Mouse (Mus musculus): ENCODE measurements around the gene Nfib.
A peak's percentile ranks its signal among the peaks of the same experiment; 100 is the strongest.

Gene Nfib

DNA sequence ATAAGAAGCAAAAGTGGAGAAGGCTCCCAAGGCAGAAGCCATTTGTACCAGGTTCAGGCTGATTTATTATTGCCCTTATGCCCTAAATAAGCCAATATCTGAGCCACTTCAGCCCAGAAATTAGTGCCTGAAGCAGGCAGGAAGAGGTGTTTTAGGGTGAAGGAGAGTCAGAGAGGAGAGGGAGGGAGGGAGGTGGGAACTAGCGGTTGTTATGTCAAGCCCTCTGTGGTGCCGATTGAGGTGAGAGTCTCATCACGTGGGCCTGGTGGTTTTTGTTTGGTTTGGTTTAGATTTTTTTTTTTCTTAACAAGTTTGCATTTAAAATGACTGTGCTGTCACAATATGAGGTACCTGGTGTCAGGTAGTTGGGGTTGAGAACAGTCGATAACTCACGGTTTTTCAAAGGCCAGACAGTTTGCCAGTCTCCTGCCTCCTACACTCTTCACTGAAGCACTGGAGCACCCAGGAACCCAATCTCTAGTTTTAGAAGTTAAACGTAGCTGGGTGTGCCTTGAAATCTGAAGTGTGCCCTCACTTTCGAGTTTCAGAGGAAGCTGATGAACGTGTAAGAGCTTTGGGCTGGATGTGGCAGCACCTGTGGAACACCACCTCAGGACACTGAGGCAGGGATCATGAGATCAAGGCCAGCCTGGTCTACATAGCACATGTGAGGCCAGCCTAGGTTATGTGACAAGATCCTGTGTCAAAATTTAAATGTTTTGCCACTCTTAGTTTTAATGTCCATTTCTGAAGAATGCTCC lies 81.1 kb downstream of the Nfib start:
- no peak for DNase-seq (ENCODE audit: low read depth, low spot score)

GRCm38 (mm10) chr4:82623835-82624234 lies 81.7 kb downstream of the Nfib start:
- DNase-seq (ENCODE audit: low read depth, low spot score) = no peak

DNA sequence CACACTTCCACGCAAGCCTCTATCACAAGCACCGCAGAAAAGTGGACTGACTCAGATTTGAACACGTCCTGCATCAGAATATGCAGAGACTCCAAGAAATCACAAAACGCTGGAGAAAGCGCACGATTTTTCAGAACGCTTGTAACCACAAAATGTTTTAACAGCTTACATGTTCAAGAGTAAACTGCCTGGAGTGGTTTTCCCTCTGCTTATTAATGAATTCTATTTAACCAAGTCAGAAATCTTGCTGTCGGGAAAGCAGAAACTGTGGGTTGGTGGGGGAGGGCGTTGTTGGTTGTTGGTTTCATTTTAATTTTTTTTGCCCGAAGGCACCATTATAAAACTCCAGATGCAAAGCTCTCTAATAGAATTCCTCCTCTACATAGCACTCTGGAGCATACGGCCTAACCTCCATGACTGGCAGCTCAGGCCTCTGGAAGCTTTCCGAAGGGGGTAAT lies 82.4 kb downstream of the Nfib start:
- no peak for DNase-seq (ENCODE audit: low read depth, low spot score)

DNA sequence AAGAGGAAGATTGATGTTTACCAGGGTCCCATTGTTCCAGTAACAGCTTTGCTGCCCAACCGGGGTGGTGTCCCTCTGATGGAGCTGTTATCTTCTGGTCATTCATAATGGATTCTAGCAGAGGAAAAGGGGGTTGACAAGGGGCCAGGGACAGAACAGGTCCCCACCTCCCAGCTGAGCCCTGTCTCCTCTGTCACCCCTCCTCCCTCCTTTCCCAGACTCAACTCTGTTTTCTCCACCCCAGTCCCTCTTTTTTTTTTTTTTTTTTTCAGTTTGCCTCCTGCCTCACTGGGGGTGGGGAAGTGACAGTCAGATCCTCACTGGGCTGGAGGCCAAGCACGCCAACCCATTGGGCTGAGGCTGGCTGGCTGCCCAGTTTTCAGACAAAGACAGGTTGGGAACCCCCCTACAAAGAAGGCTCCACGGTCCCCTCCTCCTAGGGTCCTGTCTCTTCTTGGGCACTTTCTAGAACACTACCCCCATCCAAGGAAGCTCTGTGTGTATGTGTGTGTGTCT lies 83.2 kb downstream of the Nfib start:
- DNase-seq (ENCODE audit: low read depth, low spot score) = no peak

- no peak for DNase-seq (ENCODE audit: low read depth, low spot score)
Measured at GRCm38 (mm10) chr4:82619539-82619941, 86.0 kb downstream of the Nfib start.

- DNase-seq (ENCODE audit: low read depth, low spot score) = no peak
Measured at GRCm38 (mm10) chr4:82619003-82619402, 86.5 kb downstream of the Nfib start.

DNA sequence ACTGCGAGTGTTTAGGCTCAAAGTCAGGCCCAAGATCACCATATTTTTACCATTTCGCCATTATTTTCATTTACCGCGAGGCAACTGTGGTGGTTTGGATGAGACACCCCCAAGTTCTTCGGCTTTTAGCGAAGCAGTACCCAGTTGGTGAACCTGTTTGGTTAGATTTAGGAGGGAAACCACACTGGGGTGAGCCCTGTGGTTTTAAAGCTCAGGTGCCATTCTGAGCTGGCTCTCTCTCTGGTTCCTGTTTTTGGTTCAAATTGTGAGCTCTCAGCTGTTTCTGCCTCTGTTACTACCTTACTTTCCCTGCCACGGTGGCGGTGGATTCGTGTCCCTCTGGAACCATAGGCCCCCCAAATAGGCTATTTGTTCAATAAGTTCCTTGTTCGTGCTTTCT lies 88.3 kb downstream of the Nfib start:
- DNase-seq (ENCODE audit: low read depth, low spot score) = no peak

DNA sequence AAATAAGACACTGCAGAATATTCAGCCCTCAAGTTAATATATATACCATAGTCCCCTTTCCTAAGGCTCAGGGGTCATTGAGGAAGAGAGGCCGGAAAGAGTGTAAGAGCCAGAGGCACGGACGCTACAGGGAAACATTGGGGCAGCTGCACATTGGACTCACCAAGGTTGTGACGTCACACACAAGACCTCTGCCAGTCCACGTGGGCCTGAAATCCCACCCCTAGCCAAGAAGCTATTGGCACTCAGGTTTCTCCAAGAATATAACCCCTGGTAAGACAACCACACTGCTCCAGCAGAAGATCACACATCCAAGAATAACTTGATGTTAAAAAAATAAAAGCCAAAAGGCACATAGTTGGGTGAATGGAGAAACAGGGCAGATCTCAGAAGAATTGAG lies 89.8 kb downstream of the Nfib start:
- DNase-seq (ENCODE audit: low read depth, low spot score) = no peak

- no peak for DNase-seq (ENCODE audit: low read depth, low spot score)
Measured at GRCm38 (mm10) chr4:82614466-82614805, 91.1 kb downstream of the Nfib start.

GRCm38 (mm10) chr4:82613606-82614465 lies 91.7 kb downstream of the Nfib start:
- peak; percentile 56 for DNase-seq (ENCODE audit: low read depth, low spot score)

- DNase-seq (ENCODE audit: low read depth, low spot score) = no peak
Measured at GRCm38 (mm10) chr4:82609676-82610075, 95.9 kb downstream of the Nfib start.

DNA sequence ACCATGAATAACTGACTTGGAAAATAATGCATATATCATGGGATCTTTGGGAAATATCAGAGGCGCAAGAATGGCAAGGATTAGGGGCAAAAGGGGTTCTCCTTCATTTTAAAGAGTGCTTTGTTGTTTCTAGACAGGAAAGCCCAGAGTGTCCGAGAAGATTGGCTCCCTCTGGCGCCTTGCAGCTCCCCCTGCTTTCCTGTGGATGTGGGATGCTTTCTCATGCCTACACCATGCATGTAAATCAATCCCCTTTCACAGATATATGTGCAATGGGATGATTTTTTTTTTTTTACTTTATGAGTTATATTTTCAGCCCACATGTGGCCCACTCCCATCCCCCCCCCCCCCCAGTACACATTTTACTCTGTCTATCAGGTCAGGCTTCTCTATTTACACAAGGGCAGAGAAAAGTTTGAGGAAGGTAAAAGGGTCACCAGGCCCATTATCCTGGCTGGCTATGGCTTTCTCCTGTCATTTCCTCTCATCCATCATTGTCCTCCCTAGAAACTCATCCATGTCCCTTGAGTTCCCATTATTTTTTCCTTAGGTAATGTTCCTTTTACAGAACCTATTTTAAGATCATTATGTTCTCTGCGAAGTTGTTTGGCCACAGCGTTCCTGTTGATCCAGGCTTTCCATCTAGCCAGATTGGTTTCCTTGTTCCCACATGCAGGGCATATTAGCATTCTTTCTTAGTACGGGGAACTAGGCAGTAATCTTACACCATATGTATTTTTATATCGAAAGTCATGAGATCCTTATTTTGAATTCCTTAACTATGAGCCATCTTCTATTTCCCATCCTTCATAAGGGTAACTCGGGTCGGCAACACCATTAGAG lies 96.6 kb downstream of the Nfib start:
- no peak for DNase-seq (ENCODE audit: low read depth, low spot score)

DNA sequence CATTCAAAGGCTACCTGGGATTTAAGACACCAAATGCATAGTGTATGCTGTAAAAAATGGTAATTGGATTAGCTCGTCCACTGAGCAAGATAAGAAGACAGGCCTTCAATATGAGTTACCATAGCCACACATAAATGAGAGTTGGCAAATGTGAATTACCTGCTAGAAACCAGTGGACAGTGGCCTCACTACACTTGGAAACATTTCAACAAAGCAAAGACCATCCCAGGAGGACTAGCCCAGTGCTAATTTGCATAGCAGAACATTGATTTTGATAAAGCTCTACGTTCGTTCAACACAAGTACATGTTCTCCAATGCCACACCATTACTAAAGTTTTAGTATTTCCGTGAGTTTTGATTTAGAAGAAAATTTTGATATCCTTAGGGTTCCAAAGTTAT lies 98.3 kb downstream of the Nfib start:
- no peak for DNase-seq (ENCODE audit: low read depth, low spot score)

- no peak for DNase-seq (ENCODE audit: low read depth, low spot score)
Measured at GRCm38 (mm10) chr4:82606351-82606750, 99.2 kb downstream of the Nfib start.

DNA sequence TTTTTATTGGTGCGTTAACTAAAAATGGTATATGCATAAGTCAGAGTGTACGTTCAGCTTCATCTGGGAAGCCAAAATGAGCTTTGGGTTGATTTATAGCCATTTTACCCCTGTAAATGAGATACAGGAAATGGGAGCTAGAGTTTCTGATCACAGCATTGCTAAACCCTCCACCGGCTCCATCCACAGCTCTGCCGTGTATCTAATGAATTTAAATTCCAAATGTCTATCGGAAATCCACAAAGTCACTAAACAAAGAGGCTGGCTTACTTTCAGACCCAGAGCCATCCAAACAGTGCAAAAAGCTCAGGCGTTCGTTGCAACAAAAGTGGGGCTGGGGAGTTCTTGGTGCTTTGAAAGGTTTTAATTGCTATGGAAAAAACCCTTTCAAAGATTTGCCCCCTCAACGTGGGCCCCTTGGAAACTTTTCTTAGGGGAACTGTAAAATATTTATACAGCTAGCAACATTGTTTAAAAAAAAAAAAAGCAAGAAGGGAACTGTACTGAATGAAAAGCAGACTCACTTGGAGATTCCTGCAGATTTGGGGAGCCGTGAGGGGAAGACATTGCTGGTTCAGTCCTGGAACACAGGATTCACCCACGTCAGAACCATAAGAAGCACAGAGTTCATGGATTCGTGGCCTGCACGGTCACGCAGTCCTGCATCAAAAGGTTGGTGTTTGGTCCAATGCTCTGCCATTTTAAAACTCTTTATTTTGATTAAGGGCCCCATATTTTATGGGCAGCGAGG lies 100.3 kb downstream of the Nfib start:
- no peak for DNase-seq (ENCODE audit: low read depth, low spot score)

DNA sequence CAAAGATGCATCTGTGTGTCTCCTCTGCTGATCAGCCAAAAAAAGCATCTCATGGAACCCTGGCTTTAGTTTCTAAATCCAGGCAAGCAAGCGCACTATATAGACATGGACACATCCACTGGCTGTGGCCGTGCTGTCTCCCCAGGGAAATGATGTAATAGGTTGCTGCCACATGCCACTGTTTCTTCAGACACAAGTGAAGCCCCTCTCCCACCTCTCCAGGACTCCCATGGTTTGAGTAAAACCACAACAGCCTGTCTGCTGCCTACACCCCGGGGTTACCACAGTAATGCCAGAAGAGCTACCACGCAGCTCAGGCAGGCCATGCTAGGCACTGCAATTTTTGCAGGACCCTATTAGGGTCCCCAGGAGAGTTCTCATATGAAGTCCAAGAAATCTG lies 101.0 kb downstream of the Nfib start:
- no peak for DNase-seq (ENCODE audit: low read depth, low spot score)

- DNase-seq (ENCODE audit: low read depth, low spot score) = no peak
Measured at GRCm38 (mm10) chr4:82600636-82601035, 104.9 kb downstream of the Nfib start.

DNA sequence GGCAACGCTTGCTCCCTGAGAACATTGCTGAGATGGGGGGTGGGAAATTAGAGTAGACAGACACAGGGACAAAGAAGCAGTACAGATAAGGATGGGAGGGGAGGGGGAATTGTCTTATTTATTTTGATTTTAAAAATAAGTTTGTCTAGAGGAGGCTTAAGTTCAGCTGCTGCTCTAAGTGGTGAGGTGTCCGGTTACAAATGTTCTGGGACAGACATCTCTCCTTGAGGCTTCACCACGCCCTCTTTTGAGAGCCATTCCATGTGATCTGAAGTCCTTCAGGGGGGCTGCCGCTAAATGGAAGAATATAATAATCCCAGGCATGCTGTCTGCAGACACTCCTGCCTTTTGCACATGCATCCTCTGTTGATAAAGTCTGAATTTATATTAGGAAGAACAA lies 107.1 kb downstream of the Nfib start:
- DNase-seq (ENCODE audit: low read depth, low spot score) = no peak

DNA sequence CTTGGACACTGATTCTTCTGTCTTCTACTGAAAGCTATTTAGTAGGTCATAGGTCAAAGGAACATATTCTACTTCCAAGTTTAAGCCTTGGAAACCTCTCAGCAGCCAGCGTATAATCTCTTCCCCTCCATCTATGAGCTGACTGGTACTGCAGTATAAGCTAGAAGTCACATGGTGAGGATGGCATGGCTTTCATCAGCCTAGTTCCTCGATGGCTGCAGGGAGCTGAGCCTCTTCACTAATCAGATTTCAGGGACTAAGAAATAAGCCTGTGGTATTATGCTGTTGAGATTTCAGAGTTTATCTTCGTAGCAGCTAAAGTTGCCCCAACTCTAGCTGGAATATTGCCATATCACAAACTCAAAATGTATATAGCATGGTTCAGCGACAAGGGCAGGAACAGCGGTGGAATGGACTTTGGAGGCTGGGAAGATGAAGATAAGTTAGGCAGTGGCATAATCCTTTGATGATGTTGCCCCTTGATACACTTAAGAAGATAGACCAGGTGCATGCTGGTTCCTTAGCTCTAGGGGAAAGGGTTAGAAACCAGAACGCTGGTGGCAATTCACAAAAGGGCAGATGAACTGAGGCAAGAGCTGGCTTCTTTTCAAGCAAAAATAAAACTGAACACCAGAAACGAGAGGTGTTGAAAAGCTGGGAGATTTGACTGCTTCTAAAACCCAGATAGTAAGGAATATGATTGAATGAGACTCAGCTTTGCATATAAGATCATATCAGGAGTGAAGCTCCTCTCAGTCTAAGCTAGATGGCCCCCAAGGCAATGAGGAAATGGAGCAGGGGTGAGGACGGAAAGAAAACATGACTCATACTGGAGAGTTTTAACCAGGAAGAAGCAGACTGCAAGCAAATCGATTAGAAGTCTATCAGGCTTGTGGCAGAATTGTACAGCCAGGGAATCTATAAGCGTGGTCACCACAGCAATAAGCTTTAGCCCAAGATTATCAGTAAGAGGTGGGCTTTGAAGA lies 111.6 kb downstream of the Nfib start:
- DNase-seq (ENCODE audit: low read depth, low spot score) = peak; percentile 43
